In the genomic region with DNA sequence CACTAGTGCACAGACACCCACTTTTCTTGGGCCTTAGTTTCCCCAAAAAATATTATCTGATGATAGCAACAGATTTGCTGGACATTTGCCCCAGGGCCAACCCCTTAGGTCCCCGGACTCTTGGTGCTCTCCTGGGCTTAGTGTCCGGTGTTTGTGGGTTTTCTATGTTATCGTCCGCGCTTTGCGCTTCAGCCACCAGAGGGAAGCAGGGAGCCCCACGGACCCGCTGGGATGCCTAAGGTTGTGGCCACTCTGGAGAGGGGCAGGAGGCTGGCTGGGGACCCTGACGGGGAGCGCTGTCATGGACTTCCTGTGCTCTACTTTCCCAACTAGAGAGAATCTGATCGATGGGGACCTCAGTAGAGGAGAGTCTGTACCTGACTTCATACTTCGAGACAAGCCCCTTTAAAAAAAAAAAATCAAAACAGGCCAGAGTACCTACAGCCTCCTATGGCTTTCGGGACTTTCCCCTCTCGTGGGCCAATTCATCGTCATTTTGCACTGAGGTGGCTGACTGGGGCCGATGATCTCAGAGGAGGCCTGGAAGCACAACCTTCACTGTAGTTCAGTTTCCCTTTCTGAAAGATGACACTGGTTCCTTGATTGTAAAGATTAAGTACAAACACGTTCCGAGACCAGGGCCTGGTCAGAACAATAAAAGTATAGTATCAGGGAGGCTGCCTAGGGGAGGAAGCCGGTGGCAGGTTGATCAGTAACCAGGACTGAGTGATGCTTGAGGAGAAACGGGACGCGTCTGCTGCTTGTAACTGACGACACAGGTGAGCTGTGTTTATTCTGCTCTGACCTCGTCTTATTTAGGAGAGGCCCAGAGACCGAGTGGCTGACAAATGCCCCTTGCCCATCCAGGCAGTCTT, we compare ENCODE assay signal across 8 mouse cellular contexts. TPM values are rescaled to one million over a fixed set of nuclear protein-coding genes. Genes with fewer than 3 reads are reported as not detected.
A peak's percentile ranks its signal among the peaks of the same experiment; 100 is the strongest.
DNase-seq lines count a peak whose midpoint lies in the region; ATAC-seq and TF ChIP-seq lines count a peak whose summit lies in the region.

No protein-coding gene starts in this region.

- peaks cover 3% of the 10 kb centered on the region; the same call in 1 of the 2 replicates for H3K36me3 ChIP-seq in ES-Bruce4 (ENCODE audit: control insufficient read depth, insufficient read depth, low read length, poor library complexity, severe bottlenecking)
- peaks cover 9% of the 10 kb centered on the region; the same call in 1 of the 2 replicates for H3K36me3 ChIP-seq in forebrain, embryonic 15.5 days
- H3K36me3 ChIP-seq in neural tube, embryonic 14.5 days (ENCODE audit: control insufficient read depth, insufficient read depth, low read length): 0 out of 2 replicates have a peak, but pooled peaks cover 4% of the 10 kb centered on the region
- no peaks in the 10 kb centered on the region; the same call in 1 of the 2 replicates for H3K36me3 ChIP-seq in testis, adult 2 months (ENCODE audit: control insufficient read depth, insufficient read depth, low read length)

- peak; percentile 85 to 92 for DNase-seq in cerebellum, adult 18-20 months
- DNase-seq in heart, postnatal 36 days: peak; percentile 87 to 88
- DNase-seq in layer of hippocampus, adult 18-20 months (ENCODE audit: low spot score in 2 of 2): peak; percentile 58 to 85
- DNase-seq in lung, adult 18-20 months: peak; percentile 80 to 83

- no peak for TF ChIP-seq EP300 in ES-Bruce4 (IDR thresholded peaks at IDR 0.05; ENCODE audit: insufficient read depth, low read depth, low read length)

- peak overlapping the region; percentile 55 for H3K27ac ChIP-seq in ES-Bruce4 (ENCODE audit: insufficient read depth, low read length)
- H3K27ac ChIP-seq in forebrain, embryonic 15.5 days (replicated peaks): no peak overlapping the region
- H3K27ac ChIP-seq in neural tube, embryonic 14.5 days (ENCODE audit: low read depth, low read length): no peak overlapping the region
- H3K27ac ChIP-seq in testis, adult 2 months (ENCODE audit: control insufficient read depth, insufficient read depth, low read depth, low read length): 0 out of 2 replicates have a peak overlapping the region, but pooled peaks have one; percentile 45

- 32% methylated on average over 25 of the region's 25 CpGs for WGBS in forebrain, embryonic 15.5 days
- whole genome bisulfite sequencing in neural tube, embryonic 14.5 days: 24% methylated on average over 25 of the region's 25 CpGs

- H3K27me3 ChIP-seq in ES-Bruce4 (ENCODE audit: control insufficient read depth, insufficient read depth, low read length, poor library complexity, severe bottlenecking): no peaks in the 10 kb centered on the region
- peaks cover 23% of the 10 kb centered on the region; the same call in 1 of the 2 replicates for H3K27me3 ChIP-seq in forebrain, embryonic 15.5 days
- H3K27me3 ChIP-seq in neural tube, embryonic 14.5 days (ENCODE audit: control insufficient read depth, insufficient read depth, low read length): 0 out of 2 replicates have a peak, but pooled peaks cover 5% of the 10 kb centered on the region
- H3K27me3 ChIP-seq in testis, adult 2 months (ENCODE audit: control insufficient read depth, insufficient read depth, low read length): no peaks in the 10 kb centered on the region

- H3K9me3 ChIP-seq in ES-Bruce4 (replicated peaks; ENCODE audit: control insufficient read depth, insufficient read depth, low read length, poor library complexity, severe bottlenecking): no peaks in the 10 kb centered on the region
- H3K9me3 ChIP-seq in forebrain, embryonic 15.5 days: no peaks in the 10 kb centered on the region
- no peaks in the 10 kb centered on the region for H3K9me3 ChIP-seq in neural tube, embryonic 14.5 days (ENCODE audit: control insufficient read depth, low read length)

- H3K4me3 ChIP-seq in ES-Bruce4 (ENCODE audit: low read depth, low read length): peak overlapping the region; percentile 76
- H3K4me3 ChIP-seq in forebrain, embryonic 15.5 days: peak overlapping the region; percentile 42
- peak overlapping the region; percentile 27 for H3K4me3 ChIP-seq in neural tube, embryonic 14.5 days (ENCODE audit: low read depth, low read length)
- peak overlapping the region; percentile 75 for H3K4me3 ChIP-seq in testis, adult 2 months (ENCODE audit: control insufficient read depth, low read depth, low read length)

- TF ChIP-seq POLR2A in ES-Bruce4 (IDR thresholded peaks at IDR 0.05; ENCODE audit: insufficient read depth, low read length): no peak
- no peak for TF ChIP-seq POLR2A in testis, adult 2 months (IDR thresholded peaks at IDR 0.05; ENCODE audit: control insufficient read depth, low read depth, low read length)

- peak overlapping the region; percentile 91 for H3K4me2 ChIP-seq in forebrain, embryonic 15.5 days (replicated peaks)
- peak overlapping the region; percentile 77 for H3K4me2 ChIP-seq in neural tube, embryonic 14.5 days (ENCODE audit: low read depth, low read length)

- peak; percentile 69 for ATAC-seq in forebrain, embryonic 15.5 days (replicated peaks)
- peak; percentile 78; the same call in 1 of the 2 replicates for ATAC-seq in neural tube, embryonic 14.5 days (ENCODE audit: low read depth)

- peak; percentile 72 for TF ChIP-seq CTCF in ES-Bruce4 (IDR thresholded peaks at IDR 0.05; ENCODE audit: low read depth, low read length)
- TF ChIP-seq CTCF in testis, adult 2 months (IDR thresholded peaks at IDR 0.05; ENCODE audit: control insufficient read depth, insufficient read depth, insufficient replicate concordance, low read depth, low read length): peak; percentile 67; the same call in 1 of the 2 replicates

- H3K9ac ChIP-seq in ES-Bruce4 (ENCODE audit: low read depth, poor library complexity, severe bottlenecking): peak overlapping the region; percentile 77
- peak overlapping the region; percentile 39 for H3K9ac ChIP-seq in forebrain, embryonic 15.5 days (replicated peaks)
- H3K9ac ChIP-seq in neural tube, embryonic 14.5 days (replicated peaks; ENCODE audit: low read depth, low read length): peak overlapping the region; percentile 33; the same call in 1 of the 2 replicates

- intact Hi-C loops in heart, postnatal 36 days (cut with DNase I): loop anchor here (1.0 to 2.0 kb wide), 3 partner anchors 62 to 111 kb away; no protein-coding TSS in a partner anchor

- H3K4me1 ChIP-seq in ES-Bruce4 (ENCODE audit: control insufficient read depth, insufficient read depth, low read length): no peaks in the 10 kb centered on the region
- peaks cover 23% of the 10 kb centered on the region for H3K4me1 ChIP-seq in forebrain, embryonic 15.5 days
- H3K4me1 ChIP-seq in neural tube, embryonic 14.5 days (ENCODE audit: control insufficient read depth, insufficient read depth, low read length): peaks cover 7% of the 10 kb centered on the region; the same call in 1 of the 2 replicates
- H3K4me1 ChIP-seq in testis, adult 2 months (ENCODE audit: control insufficient read depth, insufficient read depth, low read length): peaks cover 11% of the 10 kb centered on the region

RNA-seq across cellular contexts. Expression of gene Rasd1, which starts 0.7 kb away (rescaled TPM):
- polyA plus RNA-seq in ES-Bruce4 (2011; ENCODE audit: insufficient read depth, insufficient read length, low read depth, missing spikeins): 0.63 and 1.1 TPM in 2 replicates
- polyA plus RNA-seq in forebrain, embryonic 15.5 days (2015; fragmentation: Nextera tagmentation; extraction: Ambion mirVana): 0.86 and 1.2 TPM in 2 replicates
- total RNA-seq in heart, postnatal 36 days (2021): 1 to 10 TPM; 7.3 to 9.3 TPM
- 10 to 100 TPM; 58.8 to 74.2 TPM for total RNA-seq in layer of hippocampus, adult 18-20 months (2021)
- 0.66 and 1.4 TPM in 2 replicates for polyA plus RNA-seq in neural tube, embryonic 14.5 days (2014; fragmentation: Nextera tagmentation; extraction: Ambion mirVana)
- polyA plus RNA-seq in testis, adult 2 months (2012; rRNA removed): 7.8 and 8.9 TPM in 2 replicates

RNA-seq across cellular contexts. Expression of gene Med9, which starts 17.5 kb away (rescaled TPM):
- polyA plus RNA-seq in ES-Bruce4 (2011; ENCODE audit: insufficient read depth, insufficient read length, low read depth, missing spikeins): 19.8 and 19.9 TPM in 2 replicates
- 39.8 and 39.9 TPM in 2 replicates for polyA plus RNA-seq in forebrain, embryonic 15.5 days (2015; fragmentation: Nextera tagmentation; extraction: Ambion mirVana)
- total RNA-seq in heart, postnatal 36 days (2021): 10 to 100 TPM; 26.2 to 26.6 TPM
- total RNA-seq in layer of hippocampus, adult 18-20 months (2021): 10 to 100 TPM; 42.6 to 43.5 TPM
- polyA plus RNA-seq in neural tube, embryonic 14.5 days (2014; fragmentation: Nextera tagmentation; extraction: Ambion mirVana): 36.7 and 39.4 TPM in 2 replicates
- polyA plus RNA-seq in testis, adult 2 months (2012; rRNA removed): 74.5 and 78.5 TPM in 2 replicates

Comparison
In these comparisons a context has a peak if more than half of its experiments do, and no peak if none do; other contexts are left out.
1. H3K27ac ChIP-seq: peak in ES-Bruce4 (single experiment) and testis, adult 2 months (single experiment); none in forebrain, embryonic 15.5 days (single experiment) and neural tube, embryonic 14.5 days (single experiment).
2. Peak in every context shown above with its lines, with median percentiles within 50 percentile points of each other: H3K4me3 ChIP-seq, H3K9ac ChIP-seq and DNase-seq.